16 mouse cellular contexts compared by ENCODE assay signal in genomic region chr7:139806175-139806601, GRCm38 (mm10). TPM values are rescaled to one million over a fixed set of nuclear protein-coding genes. Genes with fewer than 3 reads are reported as not detected.
DNase-seq lines count a peak whose midpoint lies in the region; ATAC-seq lines count a peak whose summit lies in the region.
"Had no signal": no experiment of that assay in that cellular context is flagged by ENCODE, and none has a peak within 500 bp of the region (broad histone marks: within the 10 kb centered on the region; RNA-seq: fewer than 3 reads in every experiment).

No protein-coding gene starts in this region.

- H3K27me3 ChIP-seq in hindbrain, embryonic 10.5 days (ENCODE audit: insufficient read depth, poor library complexity, severe bottlenecking): no peaks in the 10 kb centered on the region
- H3K27me3 ChIP-seq in hindbrain, embryonic 11.5 days (ENCODE audit: control insufficient read depth, insufficient read depth, low read length): no peaks in the 10 kb centered on the region
- H3K27me3 ChIP-seq: embryonic facial prominence, embryonic 15.5 days; heart, embryonic 15.5 days had no signal

- intact Hi-C loops in left cerebral cortex, postnatal 25 days (cut with DNase I): no loop called here

- no peak overlapping the region for H3K4me3 ChIP-seq in hindbrain, embryonic 10.5 days
- H3K4me3 ChIP-seq in hindbrain, embryonic 11.5 days (ENCODE audit: low read depth, low read length): no peak overlapping the region
- H3K4me3 ChIP-seq: embryonic facial prominence, embryonic 15.5 days; heart, embryonic 15.5 days had no signal

- H3K36me3 ChIP-seq in hindbrain, embryonic 10.5 days: no peaks in the 10 kb centered on the region
- H3K36me3 ChIP-seq in hindbrain, embryonic 11.5 days (ENCODE audit: control insufficient read depth, insufficient read depth, low read length): no peaks in the 10 kb centered on the region
- H3K36me3 ChIP-seq: embryonic facial prominence, embryonic 15.5 days; heart, embryonic 15.5 days had no signal

- H3K4me2 ChIP-seq in hindbrain, embryonic 11.5 days (replicated peaks; ENCODE audit: low read depth, low read length): no peak overlapping the region
- H3K4me2 ChIP-seq: embryonic facial prominence, embryonic 15.5 days; heart, embryonic 15.5 days had no signal

- no peak for DNase-seq in hindbrain, embryonic 10.5 days (ENCODE audit: low spot score)
- no peak for DNase-seq in hindbrain, embryonic 11.5 days (ENCODE audit: low spot score)
- DNase-seq in R1 (ENCODE audit: low read depth, low spot score): peak; percentile 51
- peak; percentile 12 to 75 for DNase-seq in left cerebral cortex, postnatal 25 days (ENCODE audit: low spot score in 2 of 2)
- no peak for DNase-seq in gastrocnemius, adult 8-10 months (ENCODE audit: low spot score in 2 of 2)
- no peak for DNase-seq in embryo, embryonic 9.5 days (ENCODE audit: extremely low spot score)
- no peak for DNase-seq in thymus, postnatal 25 days
- DNase-seq: adrenal gland, postnatal 25 days; cerebellum, adult 8-10 months; gastrocnemius, postnatal 14 days; kidney, adult 18-20 months; thymus, postnatal 36 days had no signal

- no peaks in the 10 kb centered on the region for H3K9me3 ChIP-seq in hindbrain, embryonic 10.5 days
- no peaks in the 10 kb centered on the region for H3K9me3 ChIP-seq in hindbrain, embryonic 11.5 days (ENCODE audit: control insufficient read depth, low read length)
- H3K9me3 ChIP-seq: embryonic facial prominence, embryonic 15.5 days; heart, embryonic 15.5 days had no signal

- no peak overlapping the region for H3K9ac ChIP-seq in hindbrain, embryonic 11.5 days (ENCODE audit: low read depth, low read length)
- H3K9ac ChIP-seq: embryonic facial prominence, embryonic 15.5 days; heart, embryonic 15.5 days had no signal

- ATAC-seq in hindbrain, embryonic 11.5 days (ENCODE audit: low FRiP score): no peak
- ATAC-seq in frontal cortex, adult (ENCODE audit: low TSS enrichment): peak; percentile 83

- 53% methylated on average over 8 of the region's 8 CpGs for WGBS in hindbrain, embryonic 10.5 days
- 45% methylated on average over 8 of the region's 8 CpGs for WGBS in hindbrain, embryonic 11.5 days

- peaks cover 13% of the 10 kb centered on the region for H3K4me1 ChIP-seq in hindbrain, embryonic 10.5 days (replicated peaks)
- H3K4me1 ChIP-seq in hindbrain, embryonic 11.5 days (replicated peaks; ENCODE audit: control insufficient read depth, insufficient read depth, low read length): peaks cover 6% of the 10 kb centered on the region; the same call in 1 of the 2 replicates
- H3K4me1 ChIP-seq: heart, embryonic 15.5 days had no signal

- 0 out of 2 replicates have a peak overlapping the region, but pooled peaks have one; percentile 31 for H3K27ac ChIP-seq in hindbrain, embryonic 10.5 days
- no peak overlapping the region for H3K27ac ChIP-seq in hindbrain, embryonic 11.5 days (ENCODE audit: low read depth, low read length)
- H3K27ac ChIP-seq: embryonic facial prominence, embryonic 15.5 days; heart, embryonic 15.5 days had no signal

RNA-seq across cellular contexts. Expression of gene Adgra1, which starts 27.8 kb away (rescaled TPM):
- polyA plus RNA-seq in hindbrain, embryonic 10.5 days (2016; fragmentation: Nextera tagmentation; extraction: Ambion mirVana): 8.2 and 19.2 TPM in 2 replicates
- polyA plus RNA-seq in hindbrain, embryonic 11.5 days (2014; fragmentation: Nextera tagmentation; extraction: Ambion mirVana): 14.4 and 16.4 TPM in 2 replicates
- 10 to 100 TPM; 52.6 to 71.6 TPM for total RNA-seq in left cerebral cortex, postnatal 25 days (2021)
- not detected for total RNA-seq in gastrocnemius, adult 8-10 months (2022)
- total RNA-seq: megakaryocyte, adult 5-6 weeks had no signal
- polyA plus RNA-seq: heart, embryonic 15.5 days had no signal

Comparison
In these comparisons a context has a peak if more than half of its experiments do, and no peak if none do; other contexts are left out.
1. DNase-seq: peak in R1 (single experiment) and left cerebral cortex, postnatal 25 days (2 of 2); none in hindbrain, embryonic 10.5 days (single experiment), hindbrain, embryonic 11.5 days (single experiment), gastrocnemius, adult 8-10 months (0 of 2), embryo, embryonic 9.5 days (single experiment) and thymus, postnatal 25 days (single experiment).
2. RNA of gene Adgra1, which starts 27.8 kb away (total RNA-seq): 52.6 to 71.6 TPM in left cerebral cortex, postnatal 25 days; not detected in gastrocnemius, adult 8-10 months; every median in the first group is over 10 times any median in the second.